Mouse (Mus musculus) neural tube, embryonic 12.5 days (tissue): ENCODE measurements at regions not wholly inside any gene's neighbourhood (a gene's known extent, or its start where the extent isn't known, plus 50 kb on each side); places are given as distances from the start of the nearest gene placed in this dataset.

Source experiments
- ATAC-seq: fragments of 200-750 bp; cut with Nextera tagmentation; 2 replicates; pipeline ENCODE4 v1.8.0; 2017; ENCODE audit warnings: low read depth, mild to moderate bottlenecking, moderate TSS enrichment, moderate library complexity; ENCODE audit not compliant: low FRiP score
- H3K27ac ChIP-seq: fragments of 300-500 bp; sonication (generic); 2 replicates; pipeline ENCODE4 v1.5.1; 2016
- H3K27me3 ChIP-seq: fragments of 300-500 bp; sonication (generic); replicated peaks from 2 replicates; pipeline ENCODE4 v1.6.1; 2016; ENCODE audit warnings: mild to moderate bottlenecking
- H3K36me3 ChIP-seq: fragments of 300-500 bp; sonication (generic); 2 replicates; pipeline ENCODE4 v1.6.1; 2016; ENCODE audit warnings: mild to moderate bottlenecking
- H3K4me1 ChIP-seq: fragments of 300-500 bp; sonication (generic); 2 replicates; pipeline ENCODE4 v1.6.1; 2016
- H3K4me2 ChIP-seq: fragments of 300-500 bp; sonication (generic); replicated peaks from 2 replicates; pipeline ENCODE4 v1.6.1; 2016; ENCODE audit warnings: mild to moderate bottlenecking
- H3K4me3 ChIP-seq: fragments of 300-500 bp; sonication (generic); 2 replicates; pipeline ENCODE4 v1.5.1; 2016
- H3K9ac ChIP-seq: fragments of 300-500 bp; sonication (generic); 2 replicates; pipeline ENCODE4 v1.6.1; 2016; ENCODE audit warnings: mild to moderate bottlenecking
- H3K9me3 ChIP-seq: fragments of 300-500 bp; sonication (generic); 2 replicates; pipeline ENCODE4 v1.6.1; 2016; ENCODE audit warnings: mild to moderate bottlenecking
- WGBS: fragments of 180-500 bp; shearing (Covaris S2); methylation state at CpG from one replicate; pipeline ENCODE4 v1.1.7; 2016; 5-methylcytosine and 5-hydroxymethylcytosine counted together

- Histone ChIP-seq H3K27me3 (no peaks in the 10 kb centered on the region), H3K9ac (no peak overlapping the region), H3K4me1 (no peaks in the 10 kb centered on the region), H3K36me3 (no peaks in the 10 kb centered on the region), H3K27ac (no peak overlapping the region), H3K4me2 (no peak overlapping the region), H3K4me3 (no peak overlapping the region), H3K9me3 (no peaks in the 10 kb centered on the region)
- ATAC-seq = no peak
- WGBS = 84% methylated on average over 3 of the region's 3 CpGs
Observed at GRCm38 (mm10) chr3:102261517-102261916, 57.0 kb upstream of the Vangl1 start.
